Mouse (Mus musculus): ENCODE measurements around the gene Asic2. TPM values are rescaled to one million over a fixed set of nuclear protein-coding genes. Genes with fewer than 3 reads are reported as not detected.
"Not testable (repeated sequence)": the region's sequence is repeated elsewhere in the genome, so short reads cannot be mapped to it uniquely, and the experiment has no call there.

The Asic2 gene
- total RNA-seq, 4 experiments from 2014 or later: 0.13 to 1.5 (median 0.41) TPM

- DNase-seq (ENCODE audit: low spot score in 2 of 2): peak in 1 of 2 experiments; percentile 5
These were observed 598.5 kb downstream of the Asic2 start for GRCm38 (mm10) chr11:81369497-81370425.

- DNase-seq (ENCODE audit: low spot score in 2 of 2): no peak
These were observed 603.8 kb downstream of the Asic2 start for GRCm38 (mm10) chr11:81364442-81364841.

GRCm38 (mm10) chr11:81362461-81362860 lies 605.8 kb downstream of the Asic2 start:
- DNase-seq (ENCODE audit: low spot score in 2 of 2): no peak

- DNase-seq (ENCODE audit: low spot score in 2 of 2): no peak
These were observed 607.2 kb downstream of the Asic2 start for GRCm38 (mm10) chr11:81361040-81361439.

GRCm38 (mm10) chr11:81350498-81350897 lies 617.8 kb downstream of the Asic2 start:
- not testable (repeated sequence) for DNase-seq (ENCODE audit: low spot score in 2 of 2)

GRCm38 (mm10) chr11:81331977-81332376 lies 636.3 kb downstream of the Asic2 start:
- DNase-seq (ENCODE audit: low spot score in 2 of 2): no peak

GRCm38 (mm10) chr11:81330982-81331381 lies 637.3 kb downstream of the Asic2 start:
- DNase-seq (ENCODE audit: low spot score in 2 of 2): no peak

- DNase-seq (ENCODE audit: low spot score in 2 of 2): no peak
These were observed 640.2 kb downstream of the Asic2 start for GRCm38 (mm10) chr11:81328088-81328487.

- DNase-seq (ENCODE audit: low spot score in 2 of 2): no peak
These were observed 645.1 kb downstream of the Asic2 start for GRCm38 (mm10) chr11:81323146-81323545.

- no peak for DNase-seq (ENCODE audit: low spot score in 2 of 2)
These were observed 645.8 kb downstream of the Asic2 start for GRCm38 (mm10) chr11:81322466-81322865.

- no peak for DNase-seq (ENCODE audit: low spot score in 2 of 2)
These were observed 678.2 kb downstream of the Asic2 start for GRCm38 (mm10) chr11:81290041-81290440.

- no peak for DNase-seq (ENCODE audit: low spot score in 2 of 2)
These were observed 685.1 kb downstream of the Asic2 start for GRCm38 (mm10) chr11:81283185-81283584.

GRCm38 (mm10) chr11:81280070-81280469 lies 688.2 kb downstream of the Asic2 start:
- DNase-seq (ENCODE audit: low spot score in 2 of 2): no peak

- DNase-seq (ENCODE audit: low spot score in 2 of 2): no peak
These were observed 690.9 kb downstream of the Asic2 start for GRCm38 (mm10) chr11:81277406-81277805.

GRCm38 (mm10) chr11:81272677-81273418 lies 695.4 kb downstream of the Asic2 start:
- DNase-seq (ENCODE audit: low spot score in 2 of 2): no peak

- no peak for DNase-seq (ENCODE audit: low spot score in 2 of 2)
These were observed 696.8 kb downstream of the Asic2 start for GRCm38 (mm10) chr11:81271422-81271821.

- no peak for DNase-seq (ENCODE audit: low spot score in 2 of 2)
These were observed 697.7 kb downstream of the Asic2 start for GRCm38 (mm10) chr11:81270518-81270917.

- no peak for DNase-seq (ENCODE audit: low spot score in 2 of 2)
These were observed 704.5 kb downstream of the Asic2 start for GRCm38 (mm10) chr11:81263757-81264156.

- no peak for DNase-seq (ENCODE audit: low spot score in 2 of 2)
These were observed 705.1 kb downstream of the Asic2 start for GRCm38 (mm10) chr11:81263193-81263592.

GRCm38 (mm10) chr11:81261259-81261658 lies 707.0 kb downstream of the Asic2 start:
- no peak for DNase-seq (ENCODE audit: low spot score in 2 of 2)

GRCm38 (mm10) chr11:81241183-81241582 lies 727.1 kb downstream of the Asic2 start:
- not testable (repeated sequence) for DNase-seq (ENCODE audit: low spot score in 2 of 2)

- peak in 1 of 2 experiments; percentile 9 for DNase-seq (ENCODE audit: low spot score in 2 of 2)
These were observed 728.1 kb downstream of the Asic2 start for GRCm38 (mm10) chr11:81239966-81240681.
